Mouse (Mus musculus) bone marrow, adult 2 months (tissue): ENCODE results near the gene Srpx2.

Source experiments
- CTCF ChIP-seq: fragments of 200-500 bp; IDR thresholded peaks from 2 replicates; pipeline ENCODE4 v1.5.1; 2011; ENCODE audit warnings: low read length, control low read depth; ENCODE audit not compliant: control insufficient read depth, insufficient read depth
- POLR2A ChIP-seq: fragments of 200-500 bp; IDR thresholded peaks from 2 replicates; pipeline ENCODE4 v1.6.1; 2011; ENCODE audit warnings: low read depth, mild to moderate bottlenecking, control low read depth, low read length, borderline replicate concordance; ENCODE audit not compliant: control insufficient read depth

- TF ChIP-seq POLR2A (no peak), CTCF (no peak)
These were observed 52.4 kb downstream of the Srpx2 start for GRCm38 (mm10) chrX:133960617-133961016.
